Mouse (Mus musculus) layer of hippocampus, postnatal 25 days (tissue): ENCODE measurements around the gene Mpc1. TPM values are rescaled to one million over a fixed set of nuclear protein-coding genes. Genes with fewer than 3 reads are reported as not detected.

ENCODE experiments used
- DNase-seq, 2 experiments: peaks; one replicate each; pipeline ENCODE4 v3.0.0; 2022; ENCODE audit warnings: mixed read lengths in 2 of 2, low spot score in 1 of 2; ENCODE audit errors: extremely low spot score in 1 of 2
- total RNA-seq, 2 experiments: library from RNA; stranded (reverse); gene quantifications; 2 replicates each; pipeline ENCODE4 v1.2.3; 2021

The Mpc1 gene
- total RNA-seq = 100 to 1,000 TPM; 149 to 159 TPM

- DNase-seq = peak; percentile 44 to 65
Measured at GRCm38 (mm10) chr17:8282821-8283525, at the start of gene Mpc1. TSS of gene Mpc1 (plus strand) at chr17:8282904.

- no peak for DNase-seq
Measured at GRCm38 (mm10) chr17:8233618-8234214, 49.0 kb upstream of the Mpc1 start.

- no peak for DNase-seq
Measured at GRCm38 (mm10) chr17:8234537-8234936, 48.2 kb upstream of the Mpc1 start.

DNA sequence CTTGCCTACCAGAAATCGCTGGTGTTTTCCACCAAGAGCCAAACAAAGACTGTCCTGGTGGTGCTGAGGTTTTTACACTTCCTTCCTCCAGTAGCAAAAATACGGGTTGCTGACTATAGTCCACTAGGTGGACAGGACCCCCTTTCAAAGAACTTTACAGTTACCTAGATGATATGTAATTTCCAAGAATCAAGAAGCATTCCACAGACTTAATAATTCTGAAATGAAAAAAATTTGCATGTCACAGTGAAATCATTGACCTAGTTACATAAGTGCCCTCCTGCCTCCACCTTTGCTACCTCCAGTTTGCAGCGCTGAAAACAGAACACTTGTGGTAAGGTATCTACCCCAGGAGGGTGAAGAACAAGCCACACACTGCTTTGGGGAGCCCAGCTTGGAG lies 47.0 kb upstream of the Mpc1 start, which contains the start of gene Ccr6:
Gene Ccr6 (plus strand): TSS at position 301 of the 400 bp plus-strand sequence.
- no peak for DNase-seq

DNA sequence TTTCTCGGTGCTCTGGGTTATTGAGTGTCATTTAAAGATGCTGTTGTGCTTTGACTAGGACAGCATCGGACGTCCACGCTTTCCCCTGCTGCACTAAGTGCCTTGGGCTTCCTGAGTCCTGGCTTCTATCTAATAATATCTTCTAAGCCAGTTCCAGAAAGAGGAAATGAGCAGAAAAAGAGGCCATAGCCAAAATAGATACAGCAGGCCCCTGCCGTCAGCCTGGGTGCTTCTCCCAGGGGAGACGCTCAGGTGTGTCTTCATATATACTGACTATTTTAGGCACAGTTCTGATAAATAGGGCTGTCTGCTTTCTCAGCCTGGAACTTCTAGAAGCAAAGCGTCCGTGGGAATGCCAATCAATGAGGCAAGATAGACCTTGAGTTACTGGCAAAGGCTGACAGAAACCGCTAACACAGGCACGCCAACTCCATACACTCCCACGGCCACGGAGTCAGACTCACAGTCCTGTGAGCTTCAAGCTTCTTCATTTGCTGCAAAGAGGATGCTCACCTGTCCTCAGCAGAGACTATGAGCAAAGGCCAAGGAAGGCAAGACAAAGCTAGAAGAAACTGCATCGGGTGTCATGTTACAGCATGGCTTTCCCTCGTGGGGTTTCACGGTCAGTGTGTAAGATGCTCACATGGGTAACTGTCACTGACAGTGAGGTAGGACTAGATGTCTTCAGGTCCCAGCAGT lies 44.5 kb upstream of the Mpc1 start:
- no peak for DNase-seq

GRCm38 (mm10) chr17:8239561-8239960 lies 43.1 kb upstream of the Mpc1 start:
- DNase-seq = no peak

- no peak for DNase-seq
Measured at GRCm38 (mm10) chr17:8240517-8240916, 42.2 kb upstream of the Mpc1 start.

DNA sequence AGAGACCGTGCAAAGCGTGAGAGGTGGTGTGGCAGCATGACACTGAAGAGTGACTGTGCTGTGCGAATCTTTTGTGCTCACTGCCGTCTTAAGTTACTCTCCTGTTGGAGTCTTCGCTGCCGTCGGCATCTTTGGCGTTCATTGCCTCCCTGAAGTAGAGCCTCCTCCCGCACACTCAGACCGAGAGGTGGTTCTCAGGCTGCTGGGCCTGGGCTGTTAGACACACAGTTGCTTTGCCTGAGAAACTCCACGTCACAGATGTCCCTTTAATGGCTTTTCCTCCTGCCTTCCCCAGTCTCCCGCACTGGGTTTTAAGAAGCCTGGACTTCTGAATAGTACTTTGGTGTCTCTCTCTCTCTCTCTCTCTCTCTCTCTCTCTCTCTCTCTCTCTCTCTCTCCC lies 41.1 kb upstream of the Mpc1 start:
- DNase-seq = no peak

- no peak for DNase-seq
Measured at GRCm38 (mm10) chr17:8242186-8242585, 40.5 kb upstream of the Mpc1 start.

DNA sequence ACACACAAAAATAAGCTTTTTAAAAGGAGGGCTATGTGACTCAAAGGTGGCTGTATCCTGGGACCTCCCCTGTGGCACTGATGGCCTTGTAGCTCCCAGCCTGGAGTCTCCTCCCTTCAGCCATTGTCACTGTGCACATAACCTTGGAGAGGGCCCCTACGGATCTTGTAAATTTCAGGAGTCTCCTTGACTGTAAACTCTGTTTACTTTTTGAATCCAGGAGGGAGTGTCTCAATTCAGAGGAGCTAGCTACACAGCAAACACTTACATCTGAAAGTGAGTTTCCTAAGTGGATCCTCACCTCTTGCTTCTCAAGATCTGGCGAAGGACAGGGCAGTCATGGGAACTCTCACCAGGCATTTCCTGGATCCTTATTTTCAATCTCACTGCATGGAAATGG lies 38.6 kb upstream of the Mpc1 start:
- DNase-seq = no peak

- DNase-seq = no peak
Measured at GRCm38 (mm10) chr17:8246102-8246754, 36.5 kb upstream of the Mpc1 start.

GRCm38 (mm10) chr17:8251704-8252103 lies 31.0 kb upstream of the Mpc1 start:
- DNase-seq = no peak

DNA sequence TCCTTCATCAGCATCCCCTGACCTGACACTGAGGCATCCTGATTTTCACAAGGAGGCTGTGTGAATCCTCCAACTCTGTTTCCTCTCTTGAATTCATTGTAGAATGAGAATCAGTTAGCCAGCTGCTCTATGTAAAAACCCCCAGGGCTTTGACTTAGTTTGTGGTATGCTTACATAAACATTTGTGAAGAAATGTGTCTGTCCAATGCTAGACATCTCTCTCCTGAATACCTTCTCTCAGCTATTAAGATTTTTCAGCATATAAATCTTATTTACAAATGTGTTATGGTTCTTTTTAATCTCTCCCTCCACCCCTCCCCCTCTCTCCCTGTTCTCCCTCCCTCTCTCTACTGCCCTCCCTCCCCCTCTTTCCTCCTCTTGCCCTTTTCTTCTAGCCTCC lies 28.4 kb upstream of the Mpc1 start:
- DNase-seq = no peak

DNA sequence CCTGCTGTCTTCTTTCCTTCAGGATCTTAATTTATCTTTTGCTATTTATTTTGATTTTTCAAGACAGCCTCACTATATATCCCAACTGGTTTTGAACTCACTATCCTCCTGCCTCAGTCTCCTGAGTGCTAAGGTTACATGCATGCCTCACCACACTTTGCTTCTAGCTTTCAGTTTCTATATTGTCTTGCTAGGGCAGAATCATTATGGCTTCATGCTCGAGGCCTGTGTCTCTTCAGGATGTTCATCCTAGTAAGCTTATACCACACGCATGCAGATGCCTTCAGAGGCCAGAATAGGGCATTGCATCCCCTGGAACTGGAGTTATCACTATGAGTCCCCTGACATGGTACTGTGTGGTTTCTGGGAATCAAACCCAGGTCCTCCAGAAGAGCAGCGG lies 27.8 kb upstream of the Mpc1 start:
- no peak for DNase-seq

- DNase-seq = no peak
Measured at GRCm38 (mm10) chr17:8255583-8255982, 27.1 kb upstream of the Mpc1 start.

DNA sequence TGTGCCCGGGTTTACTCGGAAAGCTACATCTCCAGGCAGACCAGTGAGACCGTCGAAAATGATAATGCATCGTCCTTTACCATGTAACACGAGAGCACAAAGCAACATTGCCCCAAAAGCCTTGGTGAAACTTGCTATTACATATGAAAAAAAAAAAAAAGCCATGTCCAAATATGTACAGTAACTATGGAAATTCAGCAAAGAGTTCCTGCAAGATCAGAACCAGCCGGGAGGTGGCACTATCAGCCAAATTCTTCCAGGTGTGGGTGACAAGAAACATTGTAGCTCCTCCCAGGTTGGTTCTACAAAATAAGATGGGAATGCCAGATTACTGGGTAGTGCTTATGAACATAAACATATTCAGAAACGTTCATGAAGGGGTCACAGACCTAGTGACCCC lies 25.7 kb upstream of the Mpc1 start:
- DNase-seq = no peak

DNA sequence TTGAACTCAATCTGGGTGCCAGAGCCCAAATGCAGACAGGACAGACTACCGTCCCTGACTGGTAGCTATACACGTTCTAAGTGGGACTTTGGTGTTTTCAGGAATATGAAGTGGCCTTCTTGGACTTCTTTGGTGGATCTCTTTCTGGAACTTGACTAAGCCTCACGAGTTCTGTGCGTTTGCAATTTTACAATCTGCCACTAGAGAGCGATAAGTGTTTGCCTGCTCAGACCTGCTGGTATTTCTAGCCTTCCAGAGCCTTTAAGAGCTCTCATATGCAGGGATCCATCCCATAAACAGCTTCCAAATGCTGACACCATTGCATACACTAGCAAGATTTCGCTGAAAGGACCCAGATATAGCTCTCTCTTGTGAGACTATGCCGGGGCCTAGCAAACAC lies 18.1 kb upstream of the Mpc1 start:
- peak in 1 of 2 experiments; percentile 18 for DNase-seq

DNA sequence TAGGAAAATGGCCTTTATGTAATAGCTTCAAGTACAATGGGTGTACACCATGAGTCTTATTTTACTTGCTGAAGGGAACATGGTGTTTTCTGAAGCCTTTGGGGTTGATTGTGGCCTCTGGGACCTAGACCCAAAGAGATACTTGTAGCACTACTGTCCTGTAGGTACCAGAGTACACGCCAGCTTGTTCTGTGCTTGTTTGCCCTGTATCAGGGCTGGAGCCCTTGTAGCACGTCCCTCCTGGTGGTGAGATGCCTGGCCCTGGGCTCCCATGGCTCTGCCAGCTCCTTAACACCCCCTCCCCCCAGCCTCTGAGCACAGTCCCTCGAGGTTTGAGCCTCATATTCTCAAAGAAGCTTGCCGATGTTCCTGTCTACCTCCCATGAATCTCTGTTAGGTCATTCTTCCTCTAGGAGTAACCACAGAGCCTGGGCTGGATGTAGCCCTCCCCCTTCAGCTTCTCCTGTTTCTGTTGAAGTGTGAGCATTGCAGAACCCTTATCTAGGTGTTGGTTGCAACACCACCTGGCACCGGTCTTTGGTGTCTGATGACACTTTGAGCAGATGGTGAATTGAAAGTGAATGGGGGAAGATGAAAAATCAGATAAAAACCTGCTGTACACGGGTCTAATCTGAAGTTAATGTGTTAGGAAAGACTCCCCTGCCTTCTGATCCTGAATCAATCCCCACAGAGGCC lies 10.5 kb upstream of the Mpc1 start:
- no peak for DNase-seq

DNA sequence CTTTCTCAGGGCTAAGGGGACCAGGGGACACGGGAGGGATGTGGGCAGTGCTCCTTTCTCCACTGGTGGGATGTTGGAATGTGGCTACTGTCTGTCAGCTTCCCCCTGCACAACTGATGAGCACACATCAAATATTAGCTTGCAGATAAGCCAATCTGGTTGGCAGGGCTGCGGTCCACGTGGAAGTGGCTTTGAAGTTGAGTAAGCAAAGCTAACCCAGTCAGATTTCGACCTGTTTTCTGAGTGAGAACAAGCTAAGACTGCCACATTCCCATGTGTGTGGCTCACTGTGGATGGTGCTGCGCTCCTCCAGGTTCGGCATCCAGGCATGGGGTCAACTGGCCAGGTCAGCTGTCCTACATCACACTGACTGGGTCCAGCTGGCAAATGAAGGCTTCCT lies 9.8 kb upstream of the Mpc1 start:
- DNase-seq = no peak

GRCm38 (mm10) chr17:8276071-8276470 lies 6.6 kb upstream of the Mpc1 start:
- no peak for DNase-seq

- DNase-seq = no peak
Measured at GRCm38 (mm10) chr17:8276680-8277079, 6.0 kb upstream of the Mpc1 start.
